Mouse (Mus musculus) megakaryocyte, embryonic 14.5 days (primary cell): Measurements from ENCODE around the gene Cuedc2.

ENCODE experiments used
- FLI1 ChIP-seq: IDR thresholded peaks from 2 replicates; pipeline ENCODE4 v1.6.1; 2012; ENCODE audit warnings: low read length, inconsistent platforms, mixed read lengths
- GATA1 ChIP-seq: IDR thresholded peaks from 3 replicates; pipeline ENCODE4 v1.6.1; 2012; ENCODE audit warnings: mixed read lengths, low read length, inconsistent platforms, borderline replicate concordance

DNA sequence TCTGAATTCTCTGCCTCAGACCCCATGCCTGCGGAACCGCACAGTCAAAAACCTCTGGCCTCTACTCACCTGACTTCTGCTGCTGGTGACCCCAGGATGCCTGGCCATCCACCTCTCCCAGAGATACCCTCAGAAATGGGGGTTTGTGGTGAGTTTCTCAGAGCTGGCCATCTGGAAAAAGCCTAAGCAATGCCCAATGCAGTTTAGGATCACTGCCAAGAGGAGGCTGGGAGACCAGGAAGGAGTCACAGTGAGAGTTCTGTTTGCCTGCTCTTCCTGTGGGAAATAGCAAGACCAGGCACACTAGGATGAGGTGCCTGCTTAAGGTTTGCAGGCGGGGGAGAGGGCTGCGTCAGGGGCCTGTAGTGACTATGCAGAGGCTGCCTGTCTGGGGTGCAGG is 53.8 kb downstream of the Cuedc2 start:
- TF ChIP-seq GATA1 (no peak), FLI1 (no peak)
